Mouse (Mus musculus) erythroblast, embryonic 14.5 days (primary cell): Measurements from ENCODE around the gene Kansl1. TPM values are rescaled to one million over a fixed set of nuclear protein-coding genes. Genes with fewer than 3 reads are reported as not detected.

Experiments
- H3K27me3 ChIP-seq: 2 replicates; pipeline ENCODE4 v1.6.1; 2012; ENCODE audit warnings: inconsistent platforms; ENCODE audit not compliant: control insufficient read depth
- H3K36me3 ChIP-seq: 2 replicates; pipeline ENCODE4 v1.6.1; 2012; ENCODE audit warnings: mild to moderate bottlenecking, inconsistent platforms; ENCODE audit not compliant: control insufficient read depth
- H3K4me1 ChIP-seq: 2 replicates; pipeline ENCODE4 v1.6.1; 2012; ENCODE audit warnings: inconsistent platforms; ENCODE audit not compliant: control insufficient read depth
- H3K4me3 ChIP-seq: replicated peaks from 2 replicates; pipeline ENCODE3; 2012; ENCODE audit warnings: moderate library complexity, mild to moderate bottlenecking, inconsistent platforms
- H3K9me3 ChIP-seq: 2 replicates; pipeline ENCODE4 v1.6.1; 2012; ENCODE audit warnings: low read length, inconsistent platforms, mixed read lengths; ENCODE audit not compliant: control insufficient read depth
- GATA1 ChIP-seq: IDR thresholded peaks from 2 replicates; pipeline ENCODE4 v1.6.1; 2012; ENCODE audit warnings: low read length, inconsistent platforms, mixed read lengths
- TAL1 ChIP-seq: IDR thresholded peaks from 3 replicates; pipeline ENCODE4 v1.6.1; 2012; ENCODE audit warnings: low read length, inconsistent platforms, mixed read lengths
- polyA plus RNA-seq: library from polyadenylated mRNA; stranded (reverse); fragments of >175 nt; gene quantifications from 2 replicates; pipeline ENCODE4 v1.2.3, GENCODE M21; 2012

Kansl1 gene
- polyA plus RNA-seq, 1 experiment = 7.5 TPM

DNA sequence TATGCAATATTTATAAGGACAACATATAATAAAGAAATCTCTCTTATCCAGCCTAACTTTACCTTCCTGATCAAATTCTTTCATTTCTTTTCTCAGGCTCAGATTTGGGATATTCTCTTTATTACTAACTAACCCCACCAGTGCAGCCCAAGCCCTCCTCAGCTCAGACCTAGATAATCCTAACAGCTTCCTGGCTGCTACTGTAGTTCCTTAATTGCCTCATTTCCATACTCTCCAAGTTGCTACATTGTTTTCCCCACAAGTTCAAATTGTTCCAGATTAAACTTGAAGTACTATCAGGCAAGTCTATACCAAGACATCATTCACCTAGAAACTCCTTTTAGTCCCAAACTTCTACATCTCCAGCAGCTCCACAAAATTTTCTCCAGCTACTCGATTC is 36.9 kb downstream of the Kansl1 start:
- no peak overlapping the region for H3K4me3 ChIP-seq
- no peaks in the 10 kb centered on the region for H3K27me3 ChIP-seq
- no peak for TF ChIP-seq GATA1
- TF ChIP-seq TAL1 = no peak
- peaks cover 15% of the 10 kb centered on the region for H3K36me3 ChIP-seq
- peaks cover 43% of the 10 kb centered on the region for H3K4me1 ChIP-seq
- no peaks in the 10 kb centered on the region for H3K9me3 ChIP-seq

DNA sequence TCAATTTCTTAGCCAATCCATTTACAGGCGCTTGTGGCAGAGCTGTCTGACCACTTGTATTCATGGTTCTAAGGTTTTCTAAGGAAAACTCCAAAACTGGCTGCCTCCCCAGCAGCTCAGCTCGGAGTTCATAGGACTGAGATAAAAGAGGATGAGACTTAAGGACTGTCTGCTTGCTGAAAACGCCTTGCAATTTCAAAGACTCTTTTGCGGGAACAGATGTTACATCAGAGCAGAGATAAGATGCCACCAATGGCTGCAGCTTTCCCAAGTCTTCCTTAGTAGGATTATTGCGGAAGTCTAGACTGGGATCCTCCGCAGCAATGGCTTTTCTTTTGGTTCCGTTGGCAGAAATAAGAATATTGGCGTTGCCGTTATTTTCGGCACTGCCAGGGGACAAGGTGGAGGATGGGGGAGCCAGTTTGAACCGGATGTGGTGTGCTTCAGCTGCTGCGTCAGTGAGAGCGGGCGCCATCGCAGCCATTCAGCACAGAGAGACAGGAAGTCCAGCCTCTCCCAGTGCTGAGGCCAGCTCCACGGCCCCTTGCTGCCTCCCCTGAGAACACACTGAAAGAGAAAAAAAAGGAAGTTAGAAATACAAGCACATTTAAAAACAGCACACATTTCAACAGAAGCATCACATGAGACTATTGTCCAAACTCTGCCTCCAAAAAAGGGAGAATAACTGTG is 43.8 kb downstream of the Kansl1 start:
- peak overlapping the region; percentile 43 for H3K4me3 ChIP-seq
- H3K4me1 ChIP-seq = peaks cover 37% of the 10 kb centered on the region
- H3K9me3 ChIP-seq = no peaks in the 10 kb centered on the region
- no peaks in the 10 kb centered on the region for H3K27me3 ChIP-seq
- TF ChIP-seq GATA1 (no peak), TAL1 (no peak)
- peaks cover 60% of the 10 kb centered on the region for H3K36me3 ChIP-seq

DNA sequence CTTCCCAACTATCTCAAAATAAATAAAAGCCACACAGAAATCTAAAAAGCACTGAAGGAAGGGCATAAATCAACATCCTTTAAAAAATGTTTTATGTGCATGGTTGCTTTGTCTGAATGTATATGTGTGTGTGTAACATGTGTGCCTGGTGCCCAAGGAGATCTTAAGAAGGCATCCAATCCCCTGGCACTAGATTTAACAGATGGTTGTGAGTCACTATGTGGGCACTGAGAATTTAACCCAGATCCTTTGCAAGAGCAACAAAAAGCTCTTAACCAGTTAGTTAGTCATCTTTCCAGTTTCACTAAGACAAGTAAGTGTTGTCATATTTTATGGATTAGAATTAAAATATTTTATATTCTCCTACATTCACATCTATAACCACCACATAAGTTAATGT is 56.4 kb downstream of the Kansl1 start:
- TF ChIP-seq TAL1 = no peak
- no peak for TF ChIP-seq GATA1
- Histone ChIP-seq H3K9me3 (no peaks in the 10 kb centered on the region), H3K27me3 (no peaks in the 10 kb centered on the region), H3K4me1 (no peaks in the 10 kb centered on the region; the same call in 1 of the 2 replicates), H3K4me3 (no peak overlapping the region), H3K36me3 (peaks cover 43% of the 10 kb centered on the region)

DNA sequence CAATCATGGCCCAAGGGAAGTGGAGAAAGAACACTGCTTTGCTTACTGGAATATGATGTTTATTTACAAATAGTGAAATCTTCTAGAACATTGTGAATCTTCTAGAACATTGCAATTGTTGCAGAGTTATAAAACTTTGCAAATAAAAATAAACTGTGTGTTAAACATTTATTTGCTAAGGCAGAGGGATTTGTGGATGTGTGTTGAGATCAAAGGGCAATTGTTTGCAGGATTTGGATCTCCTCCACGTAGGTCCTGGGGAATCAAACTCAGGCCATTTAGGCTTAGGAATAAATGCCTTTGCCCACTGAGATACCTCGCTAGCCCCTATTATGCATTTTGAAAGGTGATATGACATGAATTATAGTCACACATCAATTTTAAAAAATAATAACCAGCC is 61.3 kb downstream of the Kansl1 start:
- Histone ChIP-seq H3K36me3 (peaks cover 45% of the 10 kb centered on the region), H3K9me3 (no peaks in the 10 kb centered on the region), H3K4me3 (no peak overlapping the region), H3K27me3 (no peaks in the 10 kb centered on the region), H3K4me1 (no peaks in the 10 kb centered on the region; the same call in 1 of the 2 replicates)
- TF ChIP-seq TAL1 (no peak), GATA1 (no peak)

DNA sequence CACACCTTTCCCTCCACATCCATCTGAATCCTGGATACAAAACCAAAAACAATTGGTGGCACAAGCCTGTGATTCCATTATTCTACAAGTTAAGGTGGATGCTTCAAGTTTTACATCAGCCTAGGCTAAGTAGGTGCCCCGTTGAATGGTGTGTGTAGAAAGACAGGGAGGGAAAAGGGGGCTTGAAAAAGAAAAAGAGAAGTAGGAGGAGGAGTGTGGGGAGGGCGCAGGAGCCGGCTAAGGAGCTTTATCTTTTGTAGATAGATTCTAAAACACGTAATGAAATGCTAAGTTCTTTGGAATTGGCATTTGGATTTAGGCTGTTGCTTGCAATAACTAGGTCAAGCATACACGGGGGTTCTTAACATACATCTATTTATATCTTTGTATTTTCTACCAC is 67.7 kb downstream of the Kansl1 start:
- H3K9me3 ChIP-seq = no peaks in the 10 kb centered on the region
- no peaks in the 10 kb centered on the region for H3K27me3 ChIP-seq
- H3K4me3 ChIP-seq = no peak overlapping the region
- H3K36me3 ChIP-seq = peaks cover 40% of the 10 kb centered on the region
- TF ChIP-seq TAL1 (no peak), GATA1 (no peak)
- H3K4me1 ChIP-seq = no peaks in the 10 kb centered on the region; the same call in 1 of the 2 replicates

DNA sequence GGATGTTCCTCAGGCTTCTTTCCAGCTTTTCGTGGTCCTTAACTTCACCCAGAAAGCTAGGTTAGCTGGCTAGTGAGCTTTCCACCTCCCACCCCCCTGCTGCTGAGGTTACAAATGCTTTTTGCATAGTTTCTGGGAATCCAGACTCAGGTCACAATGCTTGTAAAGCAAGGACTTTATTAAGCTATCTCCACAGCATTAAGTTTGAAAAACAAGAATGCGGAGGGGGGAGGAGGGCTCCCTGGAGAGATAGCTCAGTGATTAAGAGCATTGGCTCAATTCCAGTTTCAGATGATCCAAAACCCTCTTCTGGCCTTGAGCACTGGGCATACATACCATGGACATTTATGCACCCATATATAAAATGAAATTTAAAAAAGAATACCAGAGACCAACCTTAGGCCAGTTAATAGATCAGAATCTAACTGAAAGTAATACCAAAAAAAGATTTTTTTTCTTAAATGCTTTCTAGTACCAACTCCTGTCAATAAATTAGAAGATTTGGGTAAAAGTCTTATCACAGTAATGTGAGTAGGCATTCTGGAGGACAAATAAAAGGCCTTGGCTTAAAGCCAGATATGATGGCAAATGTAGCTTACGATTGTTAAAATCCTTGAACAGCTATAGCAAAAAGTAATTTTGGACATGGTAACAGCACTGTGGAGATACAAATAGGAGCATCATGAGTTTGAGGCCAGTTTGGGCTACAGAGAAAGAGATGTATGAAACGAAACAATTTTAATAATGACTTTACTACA is 69.0 kb downstream of the Kansl1 start:
- Histone ChIP-seq H3K36me3 (peaks cover 43% of the 10 kb centered on the region), H3K9me3 (no peaks in the 10 kb centered on the region), H3K27me3 (no peaks in the 10 kb centered on the region), H3K4me3 (no peak overlapping the region), H3K4me1 (no peaks in the 10 kb centered on the region; the same call in 1 of the 2 replicates)
- TF ChIP-seq GATA1 = no peak
- no peak for TF ChIP-seq TAL1

DNA sequence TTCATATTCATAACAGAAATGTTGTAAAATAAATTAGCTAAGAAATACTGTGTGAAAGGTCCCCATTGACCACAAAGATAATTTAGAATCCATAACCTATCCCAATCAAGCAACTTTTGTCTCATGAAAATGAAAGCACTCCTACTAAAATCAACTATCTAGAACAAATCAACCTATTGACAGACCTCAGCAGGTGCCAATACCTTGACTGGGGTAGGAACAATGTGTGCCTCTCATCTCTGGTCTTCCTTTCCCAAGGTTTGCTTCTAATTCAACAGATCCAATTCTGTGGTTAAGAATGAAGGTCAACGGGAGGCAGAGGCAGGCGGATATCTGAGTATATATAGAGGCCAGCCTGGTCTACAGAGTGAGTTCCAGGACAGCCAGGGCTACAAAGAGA is 73.0 kb downstream of the Kansl1 start:
- Histone ChIP-seq H3K27me3 (no peaks in the 10 kb centered on the region), H3K36me3 (peaks cover 48% of the 10 kb centered on the region), H3K4me1 (no peaks in the 10 kb centered on the region; the same call in 1 of the 2 replicates), H3K9me3 (no peaks in the 10 kb centered on the region), H3K4me3 (no peak overlapping the region)
- no peak for TF ChIP-seq TAL1
- no peak for TF ChIP-seq GATA1

DNA sequence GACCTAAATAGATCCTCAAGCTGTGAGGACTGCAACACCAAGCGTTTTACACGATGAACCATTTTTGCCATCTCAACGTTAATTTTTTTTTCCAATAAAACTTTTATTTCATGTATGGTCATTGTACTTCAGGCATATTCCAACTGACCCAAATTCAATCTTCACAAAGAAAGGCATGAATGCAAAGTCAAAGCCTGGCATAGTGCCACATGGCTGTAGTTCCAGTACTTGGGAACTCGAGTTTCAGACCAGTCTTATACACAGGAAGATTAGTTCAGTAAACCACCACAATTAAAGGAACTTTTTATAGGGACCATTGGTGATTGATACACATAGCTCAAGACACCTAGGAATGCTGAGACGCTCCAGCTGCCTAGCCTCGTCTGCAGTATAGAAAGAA is 75.5 kb downstream of the Kansl1 start:
- TF ChIP-seq TAL1 (no peak), GATA1 (no peak)
- H3K4me1 ChIP-seq = no peaks in the 10 kb centered on the region
- H3K36me3 ChIP-seq = peaks cover 36% of the 10 kb centered on the region
- no peak overlapping the region for H3K4me3 ChIP-seq
- H3K27me3 ChIP-seq = no peaks in the 10 kb centered on the region
- no peaks in the 10 kb centered on the region for H3K9me3 ChIP-seq

DNA sequence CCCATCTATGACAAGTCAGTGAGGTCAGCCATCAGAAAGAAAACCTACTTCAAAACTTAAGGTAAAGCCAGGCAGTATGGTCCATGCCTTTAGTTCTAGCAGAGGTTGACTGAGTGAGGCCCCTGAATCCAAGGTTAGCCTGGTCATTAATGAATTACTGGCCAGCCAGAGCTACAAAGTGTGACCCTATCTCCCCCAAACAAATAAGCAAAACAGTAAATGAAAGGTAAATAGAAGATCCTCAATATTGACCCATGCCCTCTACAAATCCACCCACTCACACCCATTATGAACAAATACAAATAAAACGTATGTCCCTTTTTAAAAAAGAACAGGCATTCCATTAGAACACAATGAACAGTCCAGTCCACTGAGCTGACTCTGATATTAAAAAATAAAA is 76.5 kb downstream of the Kansl1 start:
- H3K27me3 ChIP-seq = no peaks in the 10 kb centered on the region
- H3K36me3 ChIP-seq = peaks cover 32% of the 10 kb centered on the region
- H3K4me1 ChIP-seq = no peaks in the 10 kb centered on the region
- TF ChIP-seq GATA1 = no peak
- TF ChIP-seq TAL1 = no peak
- H3K9me3 ChIP-seq = no peaks in the 10 kb centered on the region
- H3K4me3 ChIP-seq = no peak overlapping the region
